9 mouse cellular contexts compared by ENCODE assay signal in the genomic region with DNA sequence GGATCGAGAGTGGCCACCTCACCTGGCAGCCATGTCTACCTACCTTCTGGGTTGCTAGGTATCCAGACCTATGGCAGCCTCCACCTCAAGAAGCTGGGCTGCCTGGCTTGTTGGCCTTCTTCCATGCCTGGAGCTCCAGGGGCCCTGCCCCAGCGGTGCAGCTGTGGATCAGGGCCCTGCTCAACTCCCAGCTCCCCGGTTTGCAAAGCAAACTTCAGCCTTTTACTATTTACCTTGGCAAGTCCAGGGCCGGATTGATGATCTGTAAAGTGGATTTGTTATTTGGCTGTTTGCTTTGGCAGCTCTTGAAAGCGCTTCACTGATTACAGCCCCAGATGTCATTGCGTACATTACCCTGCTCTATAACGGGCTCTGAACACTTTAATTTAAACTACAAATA. TPM values are rescaled to one million over a fixed set of nuclear protein-coding genes. Genes with fewer than 3 reads are reported as not detected.
A peak's percentile ranks its signal among the peaks of the same experiment; 100 is the strongest.
DNase-seq lines count a peak whose midpoint lies in the region; ATAC-seq lines count a peak whose summit lies in the region.
"Had no signal": no experiment of that assay in that cellular context is flagged by ENCODE, and none has a peak within 500 bp of the region (broad histone marks: within the 10 kb centered on the region; RNA-seq: fewer than 3 reads in every experiment).

No protein-coding gene starts in this region.

- H3K27me3 ChIP-seq in kidney, embryonic 15.5 days: 0 out of 2 replicates have a peak, but pooled peaks cover 5% of the 10 kb centered on the region
- no peaks in the 10 kb centered on the region for H3K27me3 ChIP-seq in lung, embryonic 15.5 days
- H3K27me3 ChIP-seq in forebrain, embryonic 16.5 days (replicated peaks; ENCODE audit: control insufficient read depth, insufficient read depth, low read length): no peaks in the 10 kb centered on the region

- 0 out of 2 replicates have a peak overlapping the region, but pooled peaks have one; percentile 25 for H3K4me2 ChIP-seq in kidney, embryonic 15.5 days
- peak overlapping the region; percentile 38 for H3K4me2 ChIP-seq in lung, embryonic 15.5 days
- H3K4me2 ChIP-seq in forebrain, embryonic 16.5 days (ENCODE audit: low read length): no peak overlapping the region

- H3K4me1 ChIP-seq in kidney, embryonic 15.5 days: peaks cover 40% of the 10 kb centered on the region
- H3K4me1 ChIP-seq in lung, embryonic 15.5 days: peaks cover 59% of the 10 kb centered on the region
- H3K4me1 ChIP-seq in forebrain, embryonic 16.5 days (replicated peaks; ENCODE audit: control insufficient read depth, insufficient read depth, low read length): no peaks in the 10 kb centered on the region

- H3K9ac ChIP-seq in kidney, embryonic 15.5 days: no peak overlapping the region
- H3K9ac ChIP-seq in lung, embryonic 15.5 days: 0 out of 2 replicates have a peak overlapping the region, but pooled peaks have one; percentile 5
- no peak overlapping the region for H3K9ac ChIP-seq in forebrain, embryonic 16.5 days (replicated peaks; ENCODE audit: low read depth, low read length)

- ATAC-seq in kidney, embryonic 15.5 days (replicated peaks; ENCODE audit: low FRiP score): peak; percentile 52
- ATAC-seq in lung, embryonic 15.5 days (ENCODE audit: borderline replicate concordance, extremely low read depth, low FRiP score, low TSS enrichment): peak; percentile 84
- no peak for ATAC-seq in forebrain, embryonic 16.5 days

- peak; percentile 24 for DNase-seq in gastrocnemius, postnatal 10 days
- no peak for DNase-seq in gastrocnemius, postnatal 4 days (ENCODE audit: low spot score in 2 of 2)
- peak; percentile 62 for DNase-seq in adrenal gland, postnatal 14 days
- DNase-seq in spleen, postnatal 10 days (ENCODE audit: low spot score in 2 of 2): no peak
- no peak for DNase-seq in frontal cortex, postnatal 10 days (ENCODE audit: low spot score in 2 of 2)
- DNase-seq: left cerebral cortex, postnatal 4 days had no signal

- peak overlapping the region; percentile 79 for H3K27ac ChIP-seq in kidney, embryonic 15.5 days
- H3K27ac ChIP-seq in lung, embryonic 15.5 days: peak overlapping the region; percentile 95
- no peak overlapping the region for H3K27ac ChIP-seq in forebrain, embryonic 16.5 days (ENCODE audit: low read length)

- no peak overlapping the region for H3K4me3 ChIP-seq in kidney, embryonic 15.5 days (replicated peaks)
- no peak overlapping the region for H3K4me3 ChIP-seq in lung, embryonic 15.5 days
- no peak overlapping the region for H3K4me3 ChIP-seq in forebrain, embryonic 16.5 days (replicated peaks; ENCODE audit: low read length)

- no peaks in the 10 kb centered on the region for H3K36me3 ChIP-seq in kidney, embryonic 15.5 days
- no peaks in the 10 kb centered on the region for H3K36me3 ChIP-seq in lung, embryonic 15.5 days
- H3K36me3 ChIP-seq in forebrain, embryonic 16.5 days (ENCODE audit: control insufficient read depth, insufficient read depth): no peaks in the 10 kb centered on the region

- WGBS in kidney, embryonic 15.5 days: 12% methylated on average over 7 of the region's 7 CpGs
- 14% methylated on average over 7 of the region's 7 CpGs for WGBS in lung, embryonic 15.5 days
- WGBS in forebrain, embryonic 16.5 days: 54% methylated on average over 7 of the region's 7 CpGs

- no peaks in the 10 kb centered on the region for H3K9me3 ChIP-seq in kidney, embryonic 15.5 days (replicated peaks)
- H3K9me3 ChIP-seq in lung, embryonic 15.5 days: no peaks in the 10 kb centered on the region
- no peaks in the 10 kb centered on the region for H3K9me3 ChIP-seq in forebrain, embryonic 16.5 days (ENCODE audit: control insufficient read depth, low read length)

RNA-seq across cellular contexts. Expression of a gene that starts 56.9 kb away (rescaled TPM):
- 10 to 100 TPM; 11.0 to 14.3 TPM for total RNA-seq in gastrocnemius, postnatal 10 days (2021)
- total RNA-seq in gastrocnemius, postnatal 4 days (2021): 10 to 100 TPM; 17.1 to 20.8 TPM
- total RNA-seq in adrenal gland, postnatal 14 days (2021): 26.3 and 28.3 TPM in 2 replicates
- polyA plus RNA-seq in kidney, embryonic 15.5 days (2015; fragmentation: Nextera tagmentation; extraction: Ambion mirVana): 11.2 and 11.4 TPM in 2 replicates
- polyA plus RNA-seq in lung, embryonic 15.5 days (2015; fragmentation: Nextera tagmentation; extraction: Ambion mirVana): 40.9 and 44.9 TPM in 2 replicates
- polyA plus RNA-seq in forebrain, embryonic 16.5 days (2015; fragmentation: Nextera tagmentation; extraction: Ambion mirVana): 0.47 and 0.68 TPM in 2 replicates

Comparison
In these comparisons a context has a peak if more than half of its experiments do, and no peak if none do; other contexts are left out.
1. DNase-seq: peak in gastrocnemius, postnatal 10 days (single experiment) and adrenal gland, postnatal 14 days (single experiment); none in gastrocnemius, postnatal 4 days (0 of 2), spleen, postnatal 10 days (0 of 2) and frontal cortex, postnatal 10 days (0 of 2).